Mouse (Mus musculus) urinary bladder, postnatal 0 days (tissue): ENCODE measurements around the gene Ubap2. TPM values are rescaled to one million over a fixed set of nuclear protein-coding genes. Genes with fewer than 3 reads are reported as not detected.

ENCODE experiments used
- polyA plus RNA-seq: library from polyadenylated mRNA; unstranded; fragments of >200 nt; fragmentation: Nextera tagmentation; extraction: Ambion mirVana; gene quantifications from 2 replicates; pipeline ENCODE4 v1.2.1, GENCODE M21; 2015

Gene Ubap2
- polyA plus RNA-seq: 25.4 and 32.7 TPM in 2 replicates

GRCm38 (mm10) chr4:41274980-41275850 is at the start of gene Ubap2:
Gene Ubap2 (minus strand): TSS chr4:41275144.

GRCm38 (mm10) chr4:41314141-41315129 is 39.5 kb upstream of the Ubap2 start, which contains the start of gene Dcaf12:
Gene Dcaf12 (minus strand): TSS chr4:41314889.

Other genes with a start within 250 kb of the Ubap2 start
- 1.9 and 2.2 TPM in 2 replicates for gene Aqp7, start 227.0 kb downstream of the Ubap2 start, polyA plus RNA-seq
- gene Aqp3, start 177.0 kb downstream of the Ubap2 start, polyA plus RNA-seq: 106 and 129 TPM in 2 replicates
- 13.0 and 13.2 TPM in 2 replicates for gene Nol6, start 150.7 kb downstream of the Ubap2 start, polyA plus RNA-seq
- gene Ube2r2, start 139.4 kb downstream of the Ubap2 start, polyA plus RNA-seq: 69.6 and 75.9 TPM in 2 replicates
- gene Dcaf12, start 39.7 kb upstream of the Ubap2 start, polyA plus RNA-seq: 41.5 and 43.2 TPM in 2 replicates
- 42.1 and 48.8 TPM in 2 replicates for gene Ubap1, start 73.9 kb upstream of the Ubap2 start, polyA plus RNA-seq
- gene Kif24, start 189.7 kb upstream of the Ubap2 start, polyA plus RNA-seq: 0.92 and 1.6 TPM in 2 replicates
- gene Nudt2, start 190.0 kb upstream of the Ubap2 start, polyA plus RNA-seq: 32.5 and 40.2 TPM in 2 replicates
- 7.5 and 7.8 TPM in 2 replicates for gene AI464131, start 227.9 kb upstream of the Ubap2 start, polyA plus RNA-seq
- gene 1110017D15Rik, start 242.2 kb upstream of the Ubap2 start, polyA plus RNA-seq: not detected in 2 replicates